Mouse (Mus musculus) heart, embryonic 10.5 days (tissue): ENCODE measurements around the gene 2310034G01Rik. TPM values are rescaled to one million over a fixed set of nuclear protein-coding genes. Genes with fewer than 3 reads are reported as not detected.
A peak's percentile ranks its signal among the peaks of the same experiment; 100 is the strongest.

Experiments used
- DNase-seq: peaks from one replicate; pipeline ENCODE4 v3.0.0-alpha.2; 2017; ENCODE audit warnings: low spot score
- H3K27ac ChIP-seq: fragments of 300-500 bp; sonication (generic); 2 replicates; pipeline ENCODE4 v1.5.1; 2016; ENCODE audit warnings: mild to moderate bottlenecking
- H3K27me3 ChIP-seq: fragments of 300-500 bp; sonication (generic); 2 replicates; pipeline ENCODE4 v1.6.1; 2016; ENCODE audit warnings: mild to moderate bottlenecking; ENCODE audit not compliant: poor library complexity, insufficient read depth, severe bottlenecking
- H3K36me3 ChIP-seq: fragments of 300-500 bp; sonication (generic); 2 replicates; pipeline ENCODE4 v1.6.1; 2016; ENCODE audit warnings: mild to moderate bottlenecking, moderate library complexity
- H3K4me1 ChIP-seq: fragments of 300-500 bp; sonication (generic); 2 replicates; pipeline ENCODE4 v1.6.1; 2016; ENCODE audit warnings: mild to moderate bottlenecking
- H3K4me3 ChIP-seq: fragments of 300-500 bp; sonication (generic); 2 replicates; pipeline ENCODE4 v1.5.1; 2016; ENCODE audit warnings: mild to moderate bottlenecking, moderate library complexity
- H3K9me3 ChIP-seq: fragments of 300-500 bp; sonication (generic); 2 replicates; pipeline ENCODE4 v1.6.1; 2016; ENCODE audit warnings: mild to moderate bottlenecking, moderate library complexity
- WGBS: fragments of 180-500 bp; shearing (Covaris S2); methylation state at CpG from one replicate; pipeline ENCODE4 v1.1.7; 2016; 5-methylcytosine and 5-hydroxymethylcytosine counted together
- polyA plus RNA-seq: library from polyadenylated mRNA; unstranded; fragments of >200 nt; fragmentation: Nextera tagmentation; extraction: Ambion mirVana; gene quantifications from 2 replicates; pipeline ENCODE4 v1.2.1, GENCODE M21; 2016

Gene 2310034G01Rik
- polyA plus RNA-seq, 1 experiment from 2014 or later: 0.84 TPM

DNA sequence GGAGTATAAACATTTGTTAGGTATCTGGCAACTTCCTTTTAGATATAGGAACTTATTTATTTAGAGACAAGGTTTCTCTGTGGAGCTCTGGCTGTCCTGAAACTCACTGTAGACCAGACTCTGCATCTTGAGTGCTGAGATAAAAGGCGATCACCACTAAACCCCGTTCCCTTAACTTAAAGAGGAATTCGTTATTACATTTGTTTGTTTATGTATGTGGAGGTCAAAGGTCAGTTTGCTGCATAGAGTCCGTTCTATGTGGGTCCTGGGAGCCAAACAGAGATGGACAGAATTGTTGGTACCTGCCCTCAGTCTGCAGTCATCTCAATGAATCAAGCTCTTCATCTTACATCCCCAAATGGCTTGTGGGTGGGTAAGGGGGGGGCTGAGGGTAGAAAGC, 25.8 kb upstream of the 2310034G01Rik start:
- Histone ChIP-seq H3K4me1 (peaks cover 10% of the 10 kb centered on the region), H3K27me3 (no peaks in the 10 kb centered on the region), H3K9me3 (no peaks in the 10 kb centered on the region), H3K4me3 (no peak overlapping the region), H3K27ac (no peak overlapping the region), H3K36me3 (peaks cover 50% of the 10 kb centered on the region)
- WGBS: 59% methylated on average over 4 of the region's 4 CpGs
- no peak for DNase-seq

DNA sequence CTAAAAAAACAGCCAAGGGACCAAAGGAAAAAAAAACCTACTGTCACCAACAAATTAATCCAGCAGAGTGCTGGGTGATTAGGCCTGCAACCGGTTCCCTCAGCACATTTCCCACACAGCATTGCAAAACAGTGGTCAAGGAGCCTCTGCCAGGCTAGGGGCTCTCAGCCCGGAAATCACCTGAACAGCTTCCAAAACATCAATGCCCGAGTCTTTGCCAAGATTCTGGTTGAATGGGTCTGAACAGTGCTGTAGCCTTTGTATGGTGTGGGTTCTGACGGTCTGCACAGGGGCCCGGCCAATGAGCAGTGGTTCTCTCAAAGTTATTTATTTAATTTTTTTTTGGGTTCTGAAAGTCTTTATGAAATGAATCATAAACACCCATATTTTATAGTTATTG, 25.4 kb upstream of the 2310034G01Rik start:
- Histone ChIP-seq H3K27ac (no peak overlapping the region), H3K9me3 (no peaks in the 10 kb centered on the region), H3K4me1 (peaks cover 10% of the 10 kb centered on the region), H3K36me3 (peaks cover 46% of the 10 kb centered on the region), H3K27me3 (no peaks in the 10 kb centered on the region), H3K4me3 (no peak overlapping the region)
- no peak for DNase-seq
- WGBS: 75% methylated on average over 5 of the region's 5 CpGs

DNA sequence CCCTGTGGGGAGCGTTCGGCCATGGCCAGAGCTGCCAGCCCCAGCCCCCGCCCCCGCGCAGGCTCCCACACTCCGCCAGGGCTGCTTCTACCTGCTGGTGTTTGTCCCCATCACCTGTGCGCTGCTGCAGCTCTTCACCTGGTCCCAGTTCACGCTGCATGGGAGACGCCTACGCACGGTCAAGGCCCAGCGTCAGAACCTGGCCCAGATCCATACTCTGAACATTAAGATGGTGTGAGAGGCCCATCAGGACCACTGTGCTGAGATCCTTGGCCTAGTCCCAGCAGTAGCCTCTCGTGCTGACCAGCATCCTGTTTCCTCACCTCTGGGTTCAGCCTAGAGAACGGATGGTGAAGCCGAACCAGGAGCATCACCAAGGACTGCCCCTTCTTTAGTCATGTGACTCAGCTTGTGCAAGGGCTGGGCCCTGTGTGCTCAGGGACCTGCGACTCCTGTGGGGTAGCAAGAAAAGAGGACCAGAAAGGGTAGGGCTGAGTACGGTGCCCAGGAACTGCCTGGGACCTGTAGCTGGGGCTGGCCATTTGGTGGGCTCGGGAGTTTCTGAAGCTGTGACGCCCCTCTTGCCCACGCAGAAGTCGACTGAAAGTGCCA, 24.5 kb upstream of the 2310034G01Rik start:
- H3K27me3 ChIP-seq: no peaks in the 10 kb centered on the region
- H3K27ac ChIP-seq: no peak overlapping the region
- peaks cover 10% of the 10 kb centered on the region for H3K4me1 ChIP-seq
- H3K36me3 ChIP-seq: peaks cover 37% of the 10 kb centered on the region
- H3K4me3 ChIP-seq: no peak overlapping the region
- no peaks in the 10 kb centered on the region for H3K9me3 ChIP-seq
- WGBS: 54% methylated on average over 21 of the region's 21 CpGs
- no peak for DNase-seq

DNA sequence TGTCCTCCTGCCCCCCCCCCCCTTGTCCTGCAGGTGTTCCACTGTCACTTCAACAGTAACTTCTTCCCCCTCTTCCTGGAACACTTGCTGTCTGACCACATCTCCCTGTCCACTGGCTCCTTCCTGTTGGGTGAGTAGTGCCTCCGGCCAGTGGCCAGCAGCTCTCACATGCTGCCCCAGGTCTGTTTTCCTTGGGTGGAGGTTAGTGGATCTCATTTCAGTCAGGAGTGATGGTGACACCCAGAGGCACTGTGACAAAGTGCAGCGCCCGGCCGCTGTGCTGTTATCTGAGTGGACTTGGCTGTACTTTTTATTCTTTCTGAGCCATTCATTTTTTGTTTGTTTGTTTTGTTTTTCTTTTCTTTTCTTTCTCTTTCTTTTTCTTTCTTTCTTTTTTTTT, 19.1 kb upstream of the 2310034G01Rik start:
- H3K9me3 ChIP-seq: no peaks in the 10 kb centered on the region
- H3K27me3 ChIP-seq: no peaks in the 10 kb centered on the region
- no peaks in the 10 kb centered on the region; the same call in 1 of the 2 replicates for H3K36me3 ChIP-seq
- DNase-seq: peak; percentile 85
- 17% methylated on average over 4 of the region's 4 CpGs for WGBS
- H3K4me1 ChIP-seq: peaks cover 3% of the 10 kb centered on the region
- no peak overlapping the region for H3K27ac ChIP-seq
- H3K4me3 ChIP-seq: no peak overlapping the region

DNA sequence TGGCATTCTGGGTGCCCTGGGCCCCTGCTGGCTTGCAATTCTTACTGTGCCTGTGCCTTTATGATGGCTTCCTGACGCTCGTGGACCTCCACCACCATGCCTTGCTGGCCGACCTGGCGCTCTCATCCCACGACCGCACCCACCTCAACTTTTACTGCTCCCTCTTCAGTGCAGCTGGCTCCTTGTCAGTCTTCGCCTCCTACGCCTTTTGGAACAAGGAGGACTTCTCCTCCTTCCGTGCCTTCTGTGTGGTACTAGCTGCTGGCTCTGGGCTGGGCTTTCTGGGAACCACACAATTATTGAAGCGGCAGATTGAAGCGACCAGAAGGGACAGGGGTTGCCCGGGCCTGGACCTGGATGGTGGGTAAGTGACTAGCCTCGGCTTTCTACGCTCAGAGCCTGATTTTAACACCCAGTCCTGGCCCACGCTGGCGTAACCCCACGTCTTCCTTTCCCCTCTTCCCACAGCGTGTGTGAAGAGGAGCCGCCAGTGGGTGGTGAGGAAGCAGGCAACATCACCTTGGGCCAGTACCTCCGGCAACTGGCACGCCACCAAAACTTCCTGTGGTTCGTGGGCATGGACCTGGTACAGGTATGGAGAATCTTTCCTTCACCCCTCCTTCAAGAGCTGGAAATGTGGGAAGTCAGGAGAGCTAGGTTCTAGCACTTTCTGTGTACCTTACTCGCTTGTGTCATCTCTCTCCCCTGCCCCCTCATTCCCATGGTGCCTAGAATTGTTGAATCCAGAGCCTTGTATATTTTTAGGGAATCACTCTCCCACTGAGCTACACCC, 17.9 kb upstream of the 2310034G01Rik start:
- no peak overlapping the region for H3K27ac ChIP-seq
- peaks cover 2% of the 10 kb centered on the region; the same call in 1 of the 2 replicates for H3K4me1 ChIP-seq
- H3K9me3 ChIP-seq: no peaks in the 10 kb centered on the region
- whole genome bisulfite sequencing: 80% methylated on average over 23 of the region's 23 CpGs
- H3K4me3 ChIP-seq: no peak overlapping the region
- no peaks in the 10 kb centered on the region; the same call in 1 of the 2 replicates for H3K36me3 ChIP-seq
- no peaks in the 10 kb centered on the region for H3K27me3 ChIP-seq
- no peak for DNase-seq

DNA sequence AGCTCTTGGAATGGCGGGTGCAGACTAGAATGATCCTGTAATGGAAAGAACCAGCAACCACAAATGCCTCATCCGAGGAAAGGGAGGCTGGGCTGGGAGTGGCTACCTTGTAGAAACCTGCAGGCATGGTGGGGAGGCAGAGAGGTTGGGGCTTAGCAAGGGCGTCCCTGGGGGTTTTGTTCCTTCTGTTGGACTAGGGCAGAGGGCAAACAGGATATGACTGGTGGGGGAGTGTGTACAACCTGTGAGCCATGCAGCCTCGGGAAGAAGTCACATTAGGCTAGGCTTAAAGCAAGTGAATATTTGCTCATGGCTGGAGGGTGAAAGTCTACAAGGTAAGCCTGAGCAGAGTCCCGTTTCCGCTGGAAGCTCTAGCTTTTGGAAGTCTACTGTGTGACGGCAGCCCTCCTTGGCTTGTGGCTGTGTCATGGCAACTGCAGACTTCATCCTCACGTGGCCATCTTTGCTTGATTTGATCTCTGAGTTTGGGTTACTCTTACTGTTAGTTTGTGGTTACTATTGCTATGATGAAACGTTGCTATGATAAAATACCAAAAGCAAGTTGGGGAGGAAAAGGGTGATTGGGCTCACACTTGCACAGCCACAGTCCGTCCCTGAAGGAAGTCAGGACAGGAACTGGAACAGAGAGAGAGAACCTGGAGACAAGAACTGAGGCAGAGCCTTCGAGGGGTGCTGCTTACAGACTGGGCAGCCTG, 13.3 kb upstream of the 2310034G01Rik start:
- Histone ChIP-seq H3K36me3 (no peaks in the 10 kb centered on the region), H3K4me1 (no peaks in the 10 kb centered on the region), H3K27ac (no peak overlapping the region), H3K9me3 (no peaks in the 10 kb centered on the region), H3K27me3 (peaks cover 3% of the 10 kb centered on the region), H3K4me3 (no peak overlapping the region)
- no peak for DNase-seq
- 78% methylated on average over 11 of the region's 11 CpGs for WGBS

DNA sequence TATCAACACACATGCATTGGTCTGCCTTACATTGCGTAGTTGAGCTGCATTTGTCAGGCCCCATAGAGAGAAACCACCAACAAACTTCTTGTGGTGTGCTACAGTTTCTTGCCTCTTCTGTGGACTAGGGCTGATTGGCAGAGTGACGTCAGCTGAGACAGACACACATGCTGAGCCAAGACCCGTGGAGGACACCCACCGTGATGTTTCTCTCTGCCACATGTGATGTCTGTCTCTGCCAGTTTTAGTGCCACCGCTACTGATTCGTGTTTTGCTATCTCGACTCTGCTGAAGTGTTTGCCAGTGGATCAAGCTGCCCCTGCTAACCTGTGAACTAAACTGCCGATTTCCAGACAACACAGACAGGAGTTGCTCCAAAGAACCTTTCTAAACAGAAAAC, 12.0 kb upstream of the 2310034G01Rik start:
- Histone ChIP-seq H3K36me3 (no peaks in the 10 kb centered on the region), H3K27me3 (peaks cover 16% of the 10 kb centered on the region), H3K9me3 (no peaks in the 10 kb centered on the region), H3K27ac (no peak overlapping the region), H3K4me1 (peaks cover 5% of the 10 kb centered on the region; the same call in 1 of the 2 replicates), H3K4me3 (no peak overlapping the region)
- WGBS: 87% methylated on average over 8 of the region's 8 CpGs
- DNase-seq: no peak

DNA sequence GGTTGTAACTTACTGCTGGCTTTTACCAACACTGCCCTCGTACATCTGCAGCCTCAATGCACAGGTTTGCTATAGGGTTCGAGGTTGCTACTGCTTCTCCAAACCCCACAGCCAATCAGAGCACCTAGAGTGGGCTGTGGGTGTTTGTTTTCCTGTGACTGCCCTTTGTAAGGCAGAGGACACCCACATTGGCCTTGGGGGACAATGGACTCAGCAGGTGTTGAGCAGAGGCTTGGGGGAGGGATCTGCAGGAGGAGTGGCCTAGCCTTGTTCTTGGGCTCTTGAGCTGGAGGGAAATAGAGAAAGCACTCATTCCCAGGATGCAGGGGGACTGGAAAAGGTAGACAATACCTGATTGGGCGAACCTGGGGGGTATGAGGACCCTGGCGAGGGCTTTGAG, 8.3 kb upstream of the 2310034G01Rik start:
- H3K4me3 ChIP-seq: no peak overlapping the region

DNA sequence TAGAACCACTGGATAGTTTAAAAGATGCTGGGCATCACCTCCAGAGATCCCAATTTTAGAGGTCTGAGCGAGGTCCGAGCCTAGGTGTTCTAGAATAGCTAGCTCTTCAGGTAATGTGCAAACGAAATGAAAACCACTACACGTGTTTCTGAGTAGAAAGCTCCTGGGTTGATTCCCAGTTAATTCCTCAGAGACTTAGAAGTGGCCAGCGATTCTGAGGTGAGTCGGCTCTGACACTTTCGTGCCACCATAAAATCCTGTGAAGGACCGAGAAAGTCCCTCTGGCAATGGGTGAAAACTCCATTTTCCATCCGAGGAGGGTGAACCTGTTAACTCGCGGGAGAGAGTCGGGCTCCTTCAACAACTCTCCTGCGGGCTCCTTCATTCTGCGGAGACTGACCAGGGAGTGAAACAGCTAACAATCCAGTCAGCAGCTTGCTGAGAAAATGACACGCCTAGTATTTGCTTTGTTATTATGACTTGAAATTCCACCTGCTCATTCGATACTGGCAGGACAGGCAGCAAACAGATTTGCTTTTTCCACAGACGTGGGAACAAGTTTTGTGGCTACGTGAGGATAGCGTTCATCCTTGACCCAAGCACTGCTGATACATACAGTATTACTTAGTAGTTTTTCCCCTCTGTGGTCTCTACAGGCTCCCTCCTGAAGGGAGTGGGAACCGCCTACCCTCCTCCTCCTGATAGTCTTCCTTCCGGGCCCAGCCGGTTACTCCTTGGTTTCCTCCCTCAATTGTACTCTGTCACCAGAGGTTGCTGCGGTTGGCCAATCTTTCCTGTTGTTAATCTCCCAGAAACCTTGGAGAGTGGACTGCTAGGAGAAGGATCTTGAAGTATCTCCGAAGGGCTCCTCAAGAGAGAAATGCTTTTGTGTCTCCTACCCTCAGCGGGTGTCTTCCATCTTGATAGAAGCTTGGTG, 7.5 kb upstream of the 2310034G01Rik start:
- DNase-seq: no peak
- H3K4me1 ChIP-seq: peaks cover 14% of the 10 kb centered on the region
- peak overlapping the region; percentile 67 for H3K4me3 ChIP-seq
- H3K36me3 ChIP-seq: no peaks in the 10 kb centered on the region
- H3K9me3 ChIP-seq: no peaks in the 10 kb centered on the region
- peak overlapping the region; percentile 75; the same call in 1 of the 2 replicates for H3K27ac ChIP-seq
- WGBS: 17% methylated on average over 25 of the region's 25 CpGs
- H3K27me3 ChIP-seq: peaks cover 40% of the 10 kb centered on the region

More for the DNA sequence above, 8.3 kb upstream of the 2310034G01Rik start:
- Histone ChIP-seq H3K4me1 (peaks cover 14% of the 10 kb centered on the region), H3K27ac (no peak overlapping the region), H3K27me3 (peaks cover 33% of the 10 kb centered on the region), H3K36me3 (no peaks in the 10 kb centered on the region), H3K9me3 (no peaks in the 10 kb centered on the region)
- 62% methylated on average over 4 of the region's 4 CpGs for WGBS
- DNase-seq: no peak

DNA sequence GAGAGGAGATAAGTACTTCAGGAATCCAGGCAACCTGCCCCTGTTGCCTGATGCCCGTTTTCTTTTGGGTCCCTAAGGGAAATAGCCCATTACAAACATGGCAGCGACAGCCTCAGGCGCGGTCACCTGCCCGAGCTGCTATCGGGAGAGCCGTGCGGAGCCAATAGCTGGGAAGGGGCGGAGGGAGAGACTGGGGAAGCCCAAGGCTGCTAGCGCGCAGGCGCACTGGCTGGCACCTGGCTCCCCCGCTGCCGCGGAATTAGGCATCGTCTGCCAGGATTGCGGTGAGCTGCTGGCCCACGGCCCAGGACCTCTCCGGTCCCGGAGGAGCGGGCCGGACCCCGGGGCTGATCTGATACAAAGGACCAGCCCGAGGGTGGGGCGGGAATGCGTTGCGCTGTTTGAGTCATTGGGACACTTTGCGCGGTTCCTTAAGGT, 6.6 kb upstream of the 2310034G01Rik start:
- DNase-seq: peak; percentile 94
- Histone ChIP-seq H3K27me3 (peaks cover 49% of the 10 kb centered on the region), H3K9me3 (no peaks in the 10 kb centered on the region), H3K27ac (peak overlapping the region; percentile 75), H3K36me3 (no peaks in the 10 kb centered on the region), H3K4me3 (peak overlapping the region; percentile 67), H3K4me1 (peaks cover 14% of the 10 kb centered on the region)
- WGBS: 1% methylated on average over 29 of the region's 29 CpGs

DNA sequence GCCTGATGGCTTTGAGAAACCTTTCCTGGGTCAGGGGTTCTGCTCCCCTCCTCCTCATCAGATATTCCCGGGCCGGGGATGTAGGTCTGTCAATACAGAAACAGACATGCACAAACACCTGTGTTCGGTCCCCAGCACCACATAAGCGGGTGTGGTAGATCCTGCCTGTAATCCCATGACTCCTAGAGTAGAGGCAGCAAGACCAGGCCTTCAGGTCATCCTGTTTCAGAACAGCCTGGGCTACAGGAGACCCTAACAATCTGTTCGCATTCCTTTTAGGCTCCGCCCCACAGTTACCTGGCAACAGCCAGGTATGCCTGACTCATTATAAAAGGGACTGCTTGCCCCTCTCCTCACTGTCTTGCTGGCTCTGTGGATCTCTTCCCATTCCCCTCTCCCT, 552 bp downstream of the 2310034G01Rik start:
- 23% methylated on average over 6 of the region's 6 CpGs for WGBS
- no peaks in the 10 kb centered on the region for H3K9me3 ChIP-seq
- H3K27me3 ChIP-seq: peaks cover 67% of the 10 kb centered on the region
- no peaks in the 10 kb centered on the region for H3K36me3 ChIP-seq
- no peak overlapping the region for H3K27ac ChIP-seq
- DNase-seq: no peak
- peaks cover 20% of the 10 kb centered on the region for H3K4me1 ChIP-seq
- peak overlapping the region; percentile 79 for H3K4me3 ChIP-seq

DNA sequence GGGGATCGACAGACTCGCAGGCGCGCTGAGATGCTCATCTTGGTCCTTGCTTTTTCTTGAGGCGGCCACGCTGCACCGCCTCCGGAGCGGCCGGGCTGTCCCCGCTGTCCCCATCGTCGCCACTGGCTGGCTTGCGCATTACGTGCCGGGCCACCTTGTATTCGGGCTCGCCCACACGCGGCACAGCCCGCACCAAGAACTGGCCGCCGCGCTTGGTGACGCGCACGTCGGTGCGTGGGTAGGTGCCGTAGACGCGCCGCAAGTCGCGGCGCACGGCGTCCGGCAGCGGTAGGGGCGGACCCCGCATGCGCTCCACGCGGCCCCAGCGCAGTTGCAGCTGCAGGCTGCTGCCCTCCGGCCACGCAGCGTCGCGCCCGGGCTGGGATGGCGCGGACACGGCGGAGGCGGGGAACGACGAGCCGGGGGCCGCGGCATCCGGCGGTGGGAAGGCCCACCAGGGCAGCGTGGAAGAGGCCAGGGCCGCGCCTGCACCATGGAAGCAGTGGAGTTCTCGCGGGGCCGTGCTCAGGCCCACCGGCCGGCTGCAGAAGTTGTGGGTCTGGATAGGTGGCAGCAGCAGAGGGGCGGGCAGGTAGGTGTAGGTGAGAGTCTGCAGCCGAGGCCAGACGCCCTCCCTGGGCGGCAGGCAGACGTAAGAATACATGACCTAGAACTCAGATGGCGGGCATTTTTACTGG, 1.2 kb downstream of the 2310034G01Rik start:
- H3K9me3 ChIP-seq: no peaks in the 10 kb centered on the region
- H3K4me3 ChIP-seq: peak overlapping the region; percentile 79
- under 1% methylated on average over 78 of the region's 78 CpGs for WGBS
- peaks cover 73% of the 10 kb centered on the region for H3K27me3 ChIP-seq
- peaks cover 20% of the 10 kb centered on the region for H3K4me1 ChIP-seq
- DNase-seq: peak; percentile 83
- peak overlapping the region; percentile 83 for H3K27ac ChIP-seq
- H3K36me3 ChIP-seq: no peaks in the 10 kb centered on the region
